Mouse (Mus musculus): Measurements from ENCODE around the gene Safb2.

DNA sequence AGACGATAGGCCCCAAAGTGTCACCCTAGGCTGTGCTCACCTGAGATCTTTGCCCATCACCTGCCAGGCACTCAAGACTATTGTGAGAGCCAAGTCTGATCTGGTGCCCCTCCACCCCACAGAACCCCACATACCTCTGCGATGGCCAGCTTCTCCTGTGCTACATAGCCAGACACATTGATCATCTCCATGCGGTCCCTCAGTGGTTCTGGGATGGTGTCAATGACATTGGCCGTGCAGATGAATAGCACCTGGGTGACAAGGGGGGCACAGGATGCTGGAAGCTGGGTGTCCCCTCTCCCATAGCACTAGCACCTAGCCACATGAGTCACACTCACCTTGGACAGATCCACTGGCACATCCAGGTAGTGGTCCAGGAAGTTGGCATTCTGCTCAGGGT, 31.4 kb upstream of the Safb2 start:
- TF ChIP-seq CTCF (IDR thresholded peaks at IDR 0.05; ENCODE audit: low read depth): no peak
- no peak for TF ChIP-seq EP300 (IDR thresholded peaks at IDR 0.05; ENCODE audit: low read depth)

Data from heart, postnatal 0 days (tissue).